Mouse (Mus musculus) hindbrain, embryonic 14.5 days (tissue): Measurements from ENCODE around the gene Chmp6. TPM values are rescaled to one million over a fixed set of nuclear protein-coding genes. Genes with fewer than 3 reads are reported as not detected.

Experiments used
- ATAC-seq: fragments of 200-750 bp; cut with Nextera tagmentation; 2 replicates; pipeline ENCODE4 v1.8.0; 2017; ENCODE audit warnings: moderate number of reproducible peaks, mild to moderate bottlenecking, moderate TSS enrichment, moderate library complexity; ENCODE audit not compliant: low FRiP score
- DNase-seq: peaks from one replicate; pipeline ENCODE4 v3.0.0-alpha.2; 2015; ENCODE audit warnings: low spot score
- H3K27ac ChIP-seq: fragments of 300-500 bp; sonication (generic); 2 replicates; pipeline ENCODE4 v1.5.1; 2014; ENCODE audit warnings: mild to moderate bottlenecking, moderate library complexity
- H3K27me3 ChIP-seq: fragments of 300-500 bp; sonication (generic); 2 replicates; pipeline ENCODE4 v1.6.1; 2014; ENCODE audit warnings: mild to moderate bottlenecking, low read length, mixed read lengths; ENCODE audit not compliant: control insufficient read depth, insufficient read depth
- H3K36me3 ChIP-seq: fragments of 300-500 bp; sonication (generic); replicated peaks from 2 replicates; pipeline ENCODE4 v1.6.1; 2014; ENCODE audit not compliant: control insufficient read depth, insufficient read depth
- H3K4me1 ChIP-seq: fragments of 300-500 bp; sonication (generic); replicated peaks from 2 replicates; pipeline ENCODE4 v1.6.1; 2014; ENCODE audit warnings: antibody characterized with exemption, low read length, mixed read lengths; ENCODE audit not compliant: control insufficient read depth, insufficient read depth
- H3K4me2 ChIP-seq: fragments of 300-500 bp; sonication (generic); replicated peaks from 2 replicates; pipeline ENCODE4 v1.6.1; 2014; ENCODE audit warnings: mild to moderate bottlenecking, moderate library complexity
- H3K4me3 ChIP-seq: fragments of 300-500 bp; sonication (generic); replicated peaks from 2 replicates; pipeline ENCODE4 v1.5.1; 2014; ENCODE audit warnings: mild to moderate bottlenecking, low read length
- H3K9ac ChIP-seq: fragments of 300-500 bp; sonication (generic); 2 replicates; pipeline ENCODE4 v1.6.1; 2014
- H3K9me3 ChIP-seq: fragments of 300-500 bp; sonication (generic); 2 replicates; pipeline ENCODE4 v1.6.1; 2016; ENCODE audit warnings: low read length; ENCODE audit not compliant: control insufficient read depth
- WGBS: fragments of 180-500 bp; shearing (Covaris S2); extraction: QIAGEN DNeasy Blood & Tissue Kit; methylation state at CpG from one replicate; pipeline ENCODE4 v1.1.7; 2014; 5-methylcytosine and 5-hydroxymethylcytosine counted together
- polyA plus RNA-seq: library from polyadenylated mRNA; unstranded; fragments of >200 nt; fragmentation: Nextera tagmentation; extraction: Ambion mirVana; gene quantifications from 2 replicates; pipeline ENCODE4 v1.2.1, GENCODE M21; 2014

Gene Chmp6
- polyA plus RNA-seq, 1 experiment from 2014 or later, result 95.5 TPM

DNA sequence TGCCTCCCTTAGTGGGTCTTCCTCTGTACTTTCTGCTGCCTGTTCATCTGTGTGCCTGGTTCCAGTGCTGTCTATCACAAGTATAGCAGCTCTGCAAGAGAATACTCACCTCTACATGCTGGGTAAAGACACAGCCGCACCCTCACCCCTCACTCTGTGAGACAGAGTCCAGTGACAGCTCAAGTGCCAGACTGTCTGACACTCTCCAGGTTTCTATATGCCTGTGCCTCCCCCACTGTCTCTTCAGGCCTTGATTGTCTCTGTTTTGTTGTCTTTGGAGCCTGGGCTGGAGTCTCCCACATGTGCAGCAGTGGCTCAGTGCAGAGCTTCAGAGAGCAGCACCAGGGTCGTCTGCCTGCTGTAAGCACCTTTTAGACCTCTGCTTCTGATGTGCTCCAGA is 29.6 kb upstream of the Chmp6 start:
- ATAC-seq, result no peak
- H3K4me2 ChIP-seq, result no peak overlapping the region
- H3K4me1 ChIP-seq, result no peaks in the 10 kb centered on the region
- H3K9me3 ChIP-seq, result no peaks in the 10 kb centered on the region
- DNase-seq, result no peak
- H3K36me3 ChIP-seq, result peaks cover 44% of the 10 kb centered on the region
- H3K27ac ChIP-seq, result no peak overlapping the region
- no peak overlapping the region for H3K4me3 ChIP-seq
- no peak overlapping the region for H3K9ac ChIP-seq
- 80% methylated on average over 2 of the region's 2 CpGs for WGBS
- H3K27me3 ChIP-seq, result no peaks in the 10 kb centered on the region

DNA sequence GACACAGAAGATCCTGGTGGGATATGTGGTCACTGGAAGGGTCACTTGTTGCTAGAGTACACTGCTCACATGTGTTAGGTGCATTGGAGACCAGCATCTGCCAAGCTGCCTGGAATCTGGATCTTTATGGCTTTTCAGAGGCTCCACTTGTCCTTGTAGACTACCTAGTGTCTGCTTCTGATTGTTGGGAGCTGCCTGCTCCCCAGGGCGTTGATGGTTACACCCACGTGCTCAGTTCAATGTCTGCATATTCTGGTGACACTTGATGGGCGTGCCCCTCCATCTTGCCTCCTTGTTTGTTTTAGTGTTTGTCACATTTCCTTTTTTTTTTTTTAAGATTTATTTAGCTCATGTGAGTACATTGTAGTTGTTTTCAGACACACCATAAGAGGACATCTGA is 23.3 kb upstream of the Chmp6 start:
- no peak overlapping the region for H3K4me3 ChIP-seq
- H3K4me2 ChIP-seq, result no peak overlapping the region
- peaks cover 5% of the 10 kb centered on the region; the same call in 1 of the 2 replicates for H3K4me1 ChIP-seq
- H3K27me3 ChIP-seq, result no peaks in the 10 kb centered on the region
- DNase-seq (no peak), ATAC-seq (no peak)
- peaks cover 62% of the 10 kb centered on the region for H3K36me3 ChIP-seq
- 92% methylated on average over 3 of the region's 3 CpGs for WGBS
- H3K9ac ChIP-seq, result no peak overlapping the region
- no peaks in the 10 kb centered on the region for H3K9me3 ChIP-seq
- no peak overlapping the region for H3K27ac ChIP-seq

GRCm38 (mm10) chr11:119891601-119892215 is 21.5 kb upstream of the Chmp6 start:
- Histone ChIP-seq H3K27me3 (no peaks in the 10 kb centered on the region), H3K4me2 (no peak overlapping the region), H3K9ac (no peak overlapping the region), H3K4me3 (no peak overlapping the region), H3K9me3 (no peaks in the 10 kb centered on the region), H3K4me1 (peaks cover 7% of the 10 kb centered on the region), H3K36me3 (peaks cover 57% of the 10 kb centered on the region), H3K27ac (no peak overlapping the region)
- 92% methylated on average over 7 of the region's 7 CpGs for WGBS
- no peak for ATAC-seq
- DNase-seq, result no peak

DNA sequence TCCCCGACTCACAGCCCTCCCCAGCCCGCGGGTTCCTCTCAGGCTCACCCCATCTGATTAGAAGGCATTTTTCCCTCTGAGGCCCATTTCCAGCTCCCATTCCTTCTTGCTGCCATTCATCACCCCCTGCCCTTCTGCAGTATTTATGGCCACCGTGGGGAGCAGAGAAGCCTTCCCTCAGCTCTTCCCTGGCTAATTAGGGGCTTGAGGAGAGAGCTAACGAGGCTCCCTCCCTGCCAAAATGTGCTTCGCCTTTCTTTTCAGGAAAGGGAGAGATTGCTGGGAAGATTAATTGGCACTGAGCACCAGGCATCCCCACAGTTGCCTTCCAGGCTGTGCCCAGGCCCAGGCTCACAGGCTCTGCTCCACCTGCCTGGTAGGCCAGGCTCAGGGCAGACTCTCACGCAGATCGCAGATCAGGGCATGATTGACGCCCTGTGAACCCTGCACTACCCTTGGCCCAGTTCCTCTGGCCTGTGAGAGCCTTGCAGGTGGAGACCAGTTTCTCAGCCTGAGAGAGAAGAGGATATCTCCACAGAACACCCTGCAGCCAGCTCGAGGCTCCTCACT is 19.5 kb upstream of the Chmp6 start:
- no peak overlapping the region for H3K9ac ChIP-seq
- no peak overlapping the region for H3K4me3 ChIP-seq
- H3K27ac ChIP-seq, result peak overlapping the region; percentile 74
- H3K4me2 ChIP-seq, result no peak overlapping the region
- peaks cover 51% of the 10 kb centered on the region for H3K36me3 ChIP-seq
- H3K4me1 ChIP-seq, result peaks cover 20% of the 10 kb centered on the region
- H3K27me3 ChIP-seq, result no peaks in the 10 kb centered on the region
- ATAC-seq (peak; percentile 31; the same call in 1 of the 2 replicates), DNase-seq (no peak)
- WGBS, result 65% methylated on average over 9 of the region's 10 CpGs
- no peaks in the 10 kb centered on the region for H3K9me3 ChIP-seq

- Histone ChIP-seq H3K27me3 (no peaks in the 10 kb centered on the region), H3K4me1 (peaks cover 20% of the 10 kb centered on the region), H3K9ac (no peak overlapping the region), H3K4me2 (no peak overlapping the region), H3K27ac (peak overlapping the region; percentile 74; the same call in 1 of the 2 replicates), H3K36me3 (peaks cover 44% of the 10 kb centered on the region), H3K9me3 (no peaks in the 10 kb centered on the region), H3K4me3 (no peak overlapping the region)
- WGBS, result 72% methylated on average over 6 of the region's 6 CpGs
- no peak for ATAC-seq
- no peak for DNase-seq
These were observed 18.6 kb upstream of the Chmp6 start for GRCm38 (mm10) chr11:119894634-119895033.

DNA sequence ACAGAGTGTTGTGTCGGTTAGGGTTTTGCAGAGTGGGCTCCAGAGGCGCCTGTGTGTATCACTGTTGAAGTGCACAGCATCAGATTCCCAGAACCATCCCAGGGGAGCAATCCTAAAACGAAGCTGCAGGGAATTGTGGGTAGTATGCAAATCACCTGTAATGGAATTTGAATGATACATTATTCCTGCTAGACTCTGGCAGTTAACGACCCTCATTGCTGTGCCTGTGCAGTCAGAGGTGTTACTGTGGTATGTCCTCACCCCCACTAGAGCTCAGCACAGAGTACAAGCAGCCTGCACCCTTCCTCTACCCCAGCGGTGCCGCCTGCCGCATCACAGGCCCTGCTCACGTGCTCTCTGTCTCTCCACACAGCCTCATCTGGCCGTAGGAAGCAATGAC is 16.2 kb upstream of the Chmp6 start:
- Histone ChIP-seq H3K9ac (0 out of 2 replicates have a peak overlapping the region, but pooled peaks have one; percentile 31), H3K4me1 (peaks cover 20% of the 10 kb centered on the region), H3K4me3 (no peak overlapping the region), H3K27me3 (no peaks in the 10 kb centered on the region), H3K27ac (peak overlapping the region; percentile 83), H3K36me3 (peaks cover 29% of the 10 kb centered on the region), H3K9me3 (no peaks in the 10 kb centered on the region), H3K4me2 (no peak overlapping the region)
- DNase-seq, result peak; percentile 60
- ATAC-seq, result peak; percentile 77
- 59% methylated on average over 9 of the region's 9 CpGs for WGBS

DNA sequence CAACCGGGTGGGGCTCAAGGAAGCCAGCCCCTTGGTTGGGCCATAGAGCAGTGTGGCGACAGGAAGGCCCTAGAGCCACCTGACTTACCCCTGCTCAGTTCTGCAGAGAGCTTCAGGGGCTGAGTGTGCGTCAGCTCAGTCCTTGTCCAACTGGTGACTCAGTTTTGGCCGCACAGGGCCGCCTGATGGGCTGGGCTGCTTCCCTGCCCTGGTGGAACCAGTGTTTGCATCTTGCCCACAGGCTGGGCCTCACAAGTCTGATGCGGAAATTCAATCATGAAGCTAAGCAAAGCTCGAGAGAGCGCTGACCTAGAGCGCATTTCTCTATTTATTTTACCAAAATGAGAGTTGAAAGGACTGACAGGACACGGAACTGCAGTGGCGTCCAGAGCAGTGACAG is 14.3 kb upstream of the Chmp6 start:
- peaks cover 22% of the 10 kb centered on the region; the same call in 1 of the 2 replicates for H3K36me3 ChIP-seq
- H3K4me1 ChIP-seq, result peaks cover 14% of the 10 kb centered on the region
- no peak overlapping the region for H3K4me3 ChIP-seq
- H3K27me3 ChIP-seq, result no peaks in the 10 kb centered on the region
- DNase-seq (no peak), ATAC-seq (no peak)
- no peak overlapping the region for H3K9ac ChIP-seq
- WGBS, result 70% methylated on average over 11 of the region's 11 CpGs
- no peak overlapping the region for H3K27ac ChIP-seq
- no peaks in the 10 kb centered on the region for H3K9me3 ChIP-seq
- no peak overlapping the region for H3K4me2 ChIP-seq

DNA sequence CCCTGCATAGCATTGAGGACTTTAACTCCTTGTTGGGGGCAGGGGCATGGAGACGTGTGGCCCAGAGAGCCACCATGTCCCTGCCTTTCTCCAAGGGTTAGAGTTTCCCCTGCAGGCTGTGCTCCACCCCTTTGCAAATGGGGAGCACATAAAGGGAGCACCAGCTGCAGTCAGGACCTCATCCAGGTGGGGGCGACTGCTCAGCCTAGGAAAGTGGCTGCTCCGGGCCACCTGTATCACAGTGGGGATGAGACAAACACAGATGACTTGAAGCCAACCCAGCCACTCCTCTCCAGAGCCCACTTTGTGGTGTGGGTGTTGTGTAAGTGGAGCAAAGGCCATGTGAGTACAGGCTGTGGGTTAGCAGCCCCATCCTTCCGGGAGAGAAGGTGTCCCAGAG is 12.1 kb upstream of the Chmp6 start:
- DNase-seq (no peak), ATAC-seq (no peak)
- Histone ChIP-seq H3K9me3 (no peaks in the 10 kb centered on the region), H3K4me2 (no peak overlapping the region), H3K36me3 (peaks cover 14% of the 10 kb centered on the region; the same call in 1 of the 2 replicates), H3K27me3 (no peaks in the 10 kb centered on the region), H3K4me3 (no peak overlapping the region), H3K9ac (no peak overlapping the region), H3K4me1 (peaks cover 14% of the 10 kb centered on the region), H3K27ac (no peak overlapping the region)
- WGBS, result 82% methylated on average over 4 of the region's 4 CpGs

- no peaks in the 10 kb centered on the region for H3K9me3 ChIP-seq
- H3K27ac ChIP-seq, result no peak overlapping the region
- no peak overlapping the region for H3K4me3 ChIP-seq
- peaks cover 3% of the 10 kb centered on the region; the same call in 1 of the 2 replicates for H3K4me1 ChIP-seq
- DNase-seq (no peak), ATAC-seq (no peak)
- no peaks in the 10 kb centered on the region for H3K27me3 ChIP-seq
- no peak overlapping the region for H3K4me2 ChIP-seq
- 67% methylated on average over 4 of the region's 4 CpGs for WGBS
- peaks cover 7% of the 10 kb centered on the region; the same call in 1 of the 2 replicates for H3K36me3 ChIP-seq
- H3K9ac ChIP-seq, result no peak overlapping the region
These were observed 10.3 kb upstream of the Chmp6 start for GRCm38 (mm10) chr11:119902891-119903290.
